Mouse (Mus musculus) testis, postnatal 14 days (tissue): ENCODE results near the gene Tm4sf4.

Source experiments
- DNase-seq: peaks from one replicate; pipeline ENCODE4 v3.0.0; 2021; ENCODE audit warnings: low spot score

Tm4sf4 gene

GRCm38 (mm10) chr3:57425089-57425730, at the start of gene Tm4sf4:
TSS of gene Tm4sf4 (plus strand) at chr3:57425314.
- no peak for DNase-seq

- no peak for DNase-seq
These were observed 38.7 kb upstream of the Tm4sf4 start for GRCm38 (mm10) chr3:57386423-57386822.

GRCm38 (mm10) chr3:57386895-57387294, 38.2 kb upstream of the Tm4sf4 start:
- DNase-seq = no peak

- no peak for DNase-seq
These were observed 37.5 kb upstream of the Tm4sf4 start for GRCm38 (mm10) chr3:57387593-57387992.

GRCm38 (mm10) chr3:57411535-57411934, 13.6 kb upstream of the Tm4sf4 start:
- DNase-seq = no peak

GRCm38 (mm10) chr3:57420233-57420632, 4.9 kb upstream of the Tm4sf4 start:
- no peak for DNase-seq

- no peak for DNase-seq
These were observed 4.5 kb upstream of the Tm4sf4 start for GRCm38 (mm10) chr3:57420660-57421059.

GRCm38 (mm10) chr3:57426351-57426750, 1.2 kb downstream of the Tm4sf4 start:
- no peak for DNase-seq

- DNase-seq = no peak
These were observed 3.8 kb downstream of the Tm4sf4 start for GRCm38 (mm10) chr3:57428682-57429464.

- no peak for DNase-seq
These were observed 4.4 kb downstream of the Tm4sf4 start for GRCm38 (mm10) chr3:57429486-57429885.

- no peak for DNase-seq
These were observed 6.6 kb downstream of the Tm4sf4 start for GRCm38 (mm10) chr3:57431706-57432105.

GRCm38 (mm10) chr3:57435364-57435763, 10.2 kb downstream of the Tm4sf4 start:
- DNase-seq = no peak

- no peak for DNase-seq
These were observed 15.8 kb downstream of the Tm4sf4 start for GRCm38 (mm10) chr3:57440956-57441355.

GRCm38 (mm10) chr3:57445706-57446105, 20.6 kb downstream of the Tm4sf4 start:
- no peak for DNase-seq

GRCm38 (mm10) chr3:57447889-57448288, 22.8 kb downstream of the Tm4sf4 start:
- no peak for DNase-seq

- DNase-seq = peak; percentile 47
These were observed 23.3 kb downstream of the Tm4sf4 start for GRCm38 (mm10) chr3:57448445-57448844.

GRCm38 (mm10) chr3:57458652-57459051, 33.5 kb downstream of the Tm4sf4 start:
- no peak for DNase-seq

GRCm38 (mm10) chr3:57463302-57463701, 38.2 kb downstream of the Tm4sf4 start:
- no peak for DNase-seq

GRCm38 (mm10) chr3:57466289-57466688, 41.2 kb downstream of the Tm4sf4 start:
- DNase-seq = no peak

- DNase-seq = no peak
These were observed 44.2 kb downstream of the Tm4sf4 start for GRCm38 (mm10) chr3:57469325-57469724.

GRCm38 (mm10) chr3:57470326-57470725, 45.2 kb downstream of the Tm4sf4 start:
- DNase-seq = peak; percentile 9

- DNase-seq = no peak
These were observed 46.0 kb downstream of the Tm4sf4 start for GRCm38 (mm10) chr3:57470981-57471601.

GRCm38 (mm10) chr3:57472407-57472806, 47.3 kb downstream of the Tm4sf4 start:
- DNase-seq = no peak
